Mouse (Mus musculus): ENCODE data around the gene Gm4869. TPM values are rescaled to one million over a fixed set of nuclear protein-coding genes. Genes with fewer than 3 reads are reported as not detected.

Gm4869 gene
- polyA plus RNA-seq, 1 experiment: not detected

- TF ChIP-seq TAL1 (IDR thresholded peaks at IDR 0.05; ENCODE audit: low read length): no peak
- no peak for TF ChIP-seq GATA1 (IDR thresholded peaks at IDR 0.05; ENCODE audit: low read length)
- Histone ChIP-seq H3K9me3 (ENCODE audit: control insufficient read depth, low read length) (no peaks in the 10 kb centered on the region; the same call in 1 of the 2 replicates), H3K27me3 (ENCODE audit: control insufficient read depth) (no peaks in the 10 kb centered on the region), H3K4me1 (ENCODE audit: control insufficient read depth) (peaks cover 48% of the 10 kb centered on the region), H3K4me3 (replicated peaks) (no peak overlapping the region), H3K36me3 (ENCODE audit: control insufficient read depth) (no peaks in the 10 kb centered on the region)
These were observed 64.9 kb downstream of the Gm4869 start for GRCm38 (mm10) chr5:140510012-140511000.

DNA sequence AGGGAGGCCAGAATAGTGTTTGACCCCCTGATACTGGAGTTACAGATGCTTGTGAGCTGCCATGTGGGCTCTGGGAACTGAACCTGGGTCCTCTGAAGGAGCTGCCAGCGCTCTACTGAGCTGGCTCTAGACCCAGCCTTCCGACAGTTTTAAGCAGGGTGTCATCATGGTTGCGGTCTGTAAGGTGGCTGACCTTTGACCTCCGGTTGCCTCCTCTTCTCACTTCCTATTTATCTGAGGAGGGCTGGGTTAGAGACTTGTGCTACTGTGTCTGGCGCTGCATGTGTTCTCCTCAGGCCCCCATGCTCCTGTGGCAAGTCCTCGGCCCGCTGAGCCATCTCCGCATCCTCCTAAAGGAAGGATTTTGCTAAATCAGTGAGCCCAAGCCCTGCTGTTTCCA, 68.5 kb downstream of the Gm4869 start:
- H3K4me1 ChIP-seq (ENCODE audit: control insufficient read depth): peaks cover 17% of the 10 kb centered on the region
- TF ChIP-seq TAL1 (IDR thresholded peaks at IDR 0.05; ENCODE audit: low read length): no peak
- TF ChIP-seq GATA1 (IDR thresholded peaks at IDR 0.05; ENCODE audit: low read length): no peak

DNA sequence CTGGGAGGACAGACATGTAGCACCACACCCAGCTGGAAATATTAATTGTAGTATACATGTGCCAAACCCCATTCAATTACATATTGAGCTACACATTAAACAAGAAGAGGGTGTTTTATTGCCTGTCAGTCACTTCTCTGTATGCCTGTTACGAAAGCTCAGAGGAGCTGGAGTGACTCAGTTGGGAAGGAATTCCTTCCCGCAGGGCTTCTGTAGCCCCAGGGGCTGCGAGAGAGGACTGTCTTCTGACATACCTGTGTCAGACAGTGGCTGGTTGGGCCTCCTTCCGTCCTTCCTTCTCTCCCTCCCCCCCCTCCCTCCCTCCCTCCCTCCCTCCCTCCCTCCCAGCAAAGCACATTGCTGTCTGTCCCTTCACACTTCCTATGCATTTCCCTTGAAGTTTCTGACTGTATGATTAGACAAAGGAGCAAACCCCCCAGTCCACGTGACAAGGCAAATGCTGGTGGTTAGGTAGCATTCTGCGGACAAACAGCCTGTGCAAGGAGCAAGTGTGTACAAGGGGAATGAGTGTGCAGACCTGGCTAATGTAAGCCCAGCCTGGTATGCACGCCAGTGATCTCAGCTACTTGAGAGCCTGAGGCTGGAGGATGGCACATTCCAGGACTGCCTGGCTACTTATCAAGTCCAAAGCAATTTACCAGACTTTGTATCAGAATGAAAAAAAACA, 69.5 kb downstream of the Gm4869 start:
- TF ChIP-seq GATA1 (IDR thresholded peaks at IDR 0.05; ENCODE audit: low read length): no peak
- no peak for TF ChIP-seq TAL1 (IDR thresholded peaks at IDR 0.05; ENCODE audit: low read length)
- no peak overlapping the region for H3K4me3 ChIP-seq (replicated peaks)
- H3K4me1 ChIP-seq (ENCODE audit: control insufficient read depth): peaks cover 12% of the 10 kb centered on the region
- no peaks in the 10 kb centered on the region for H3K36me3 ChIP-seq (ENCODE audit: control insufficient read depth)
- no peaks in the 10 kb centered on the region for H3K9me3 ChIP-seq (ENCODE audit: control insufficient read depth, low read length)
- no peaks in the 10 kb centered on the region for H3K27me3 ChIP-seq (ENCODE audit: control insufficient read depth)

More for the DNA sequence above, 68.5 kb downstream of the Gm4869 start:
- Histone ChIP-seq H3K9me3 (ENCODE audit: control insufficient read depth, low read length) (no peaks in the 10 kb centered on the region), H3K27me3 (ENCODE audit: control insufficient read depth) (no peaks in the 10 kb centered on the region), H3K4me3 (replicated peaks) (no peak overlapping the region), H3K36me3 (ENCODE audit: control insufficient read depth) (no peaks in the 10 kb centered on the region)

DNA sequence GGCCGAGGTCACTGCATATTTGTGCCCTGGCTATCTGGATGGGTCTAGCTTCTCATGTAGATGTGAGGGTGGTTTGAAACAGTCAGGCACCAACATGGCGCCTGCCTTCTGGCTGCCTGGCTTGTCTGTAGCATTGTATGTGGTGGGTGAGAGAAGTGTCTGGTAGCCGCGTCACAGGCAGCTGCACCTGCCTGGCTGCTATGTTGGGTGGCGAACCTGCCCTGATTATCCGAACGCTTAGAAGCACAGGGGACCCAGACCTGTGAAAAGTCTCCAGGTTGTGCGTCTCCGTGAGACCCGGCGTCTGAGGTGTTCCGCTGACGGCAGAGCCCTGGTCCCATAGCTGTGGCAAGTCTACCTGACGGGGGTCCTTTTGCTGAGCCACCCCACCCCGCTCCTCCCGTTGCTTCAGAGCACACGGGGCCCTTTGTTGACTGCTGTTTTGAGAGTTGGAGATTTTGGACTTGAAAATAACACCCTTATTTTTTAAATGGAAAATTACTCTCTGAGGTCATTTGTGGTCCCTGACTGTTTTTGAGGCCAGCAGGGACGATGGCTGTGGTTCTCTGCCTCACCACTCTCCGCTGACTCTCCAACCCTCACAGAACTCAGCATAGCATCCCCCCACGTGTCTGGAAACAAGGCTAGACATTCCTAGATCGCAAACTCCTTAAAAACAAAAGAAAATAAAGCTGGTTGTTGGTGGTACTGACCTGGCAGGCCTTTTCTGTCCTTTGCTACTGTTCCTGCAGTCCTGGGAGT, 71.9 kb downstream of the Gm4869 start:
- Histone ChIP-seq H3K4me1 (ENCODE audit: control insufficient read depth) (peaks cover 12% of the 10 kb centered on the region), H3K9me3 (ENCODE audit: control insufficient read depth, low read length) (no peaks in the 10 kb centered on the region), H3K27me3 (ENCODE audit: control insufficient read depth) (no peaks in the 10 kb centered on the region), H3K4me3 (replicated peaks) (no peak overlapping the region), H3K36me3 (ENCODE audit: control insufficient read depth) (no peaks in the 10 kb centered on the region)
- TF ChIP-seq TAL1 (IDR thresholded peaks at IDR 0.05; ENCODE audit: low read length) (no peak), GATA1 (IDR thresholded peaks at IDR 0.05; ENCODE audit: low read length) (no peak)

DNA sequence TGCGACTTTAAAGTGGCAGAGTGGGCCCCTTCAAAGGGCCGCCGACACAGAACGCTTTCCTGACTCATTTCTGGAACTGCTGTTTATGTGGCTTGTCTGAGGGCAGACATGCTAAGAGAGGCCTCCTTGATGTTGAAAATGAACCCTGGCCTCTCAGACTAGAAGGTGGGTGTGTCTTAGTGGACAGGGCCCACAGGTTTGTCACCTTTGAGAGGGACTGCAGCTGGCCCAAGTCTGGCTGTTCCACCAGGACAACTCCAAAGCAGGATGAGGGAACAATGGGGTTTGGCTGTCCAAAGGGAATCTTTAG, 72.4 kb downstream of the Gm4869 start:
- Histone ChIP-seq H3K4me3 (replicated peaks) (no peak overlapping the region), H3K4me1 (ENCODE audit: control insufficient read depth) (peaks cover 12% of the 10 kb centered on the region), H3K9me3 (ENCODE audit: control insufficient read depth, low read length) (no peaks in the 10 kb centered on the region), H3K36me3 (ENCODE audit: control insufficient read depth) (no peaks in the 10 kb centered on the region), H3K27me3 (ENCODE audit: control insufficient read depth) (no peaks in the 10 kb centered on the region)
- TF ChIP-seq GATA1 (IDR thresholded peaks at IDR 0.05; ENCODE audit: low read length) (no peak), TAL1 (IDR thresholded peaks at IDR 0.05; ENCODE audit: low read length) (no peak)

DNA sequence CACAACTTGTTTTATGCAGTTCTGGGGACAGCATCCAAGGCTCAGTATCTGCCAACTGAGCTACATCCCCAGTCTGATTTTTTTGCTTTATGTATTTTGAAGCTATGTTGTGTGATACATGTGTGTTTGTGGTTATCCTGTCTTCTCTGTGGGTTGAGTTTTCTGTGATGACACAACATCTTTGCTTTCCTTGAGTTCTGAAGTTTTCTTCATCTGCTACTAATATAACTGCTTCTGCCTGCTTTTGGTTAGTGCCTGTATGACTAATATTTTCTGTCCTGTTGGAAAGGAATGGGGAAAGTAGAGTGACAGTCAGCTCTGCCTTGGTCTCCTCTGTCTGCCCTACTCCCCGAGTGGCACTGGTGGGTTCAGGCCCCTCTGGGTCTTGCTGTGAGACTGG, 75.8 kb downstream of the Gm4869 start:
- Histone ChIP-seq H3K4me1 (ENCODE audit: control insufficient read depth) (peaks cover 2% of the 10 kb centered on the region; the same call in 1 of the 2 replicates), H3K36me3 (ENCODE audit: control insufficient read depth) (peaks cover 11% of the 10 kb centered on the region), H3K9me3 (ENCODE audit: control insufficient read depth, low read length) (no peaks in the 10 kb centered on the region), H3K27me3 (ENCODE audit: control insufficient read depth) (no peaks in the 10 kb centered on the region), H3K4me3 (replicated peaks) (no peak overlapping the region)
- no peak for TF ChIP-seq GATA1 (IDR thresholded peaks at IDR 0.05; ENCODE audit: low read length)
- TF ChIP-seq TAL1 (IDR thresholded peaks at IDR 0.05; ENCODE audit: low read length): no peak

DNA sequence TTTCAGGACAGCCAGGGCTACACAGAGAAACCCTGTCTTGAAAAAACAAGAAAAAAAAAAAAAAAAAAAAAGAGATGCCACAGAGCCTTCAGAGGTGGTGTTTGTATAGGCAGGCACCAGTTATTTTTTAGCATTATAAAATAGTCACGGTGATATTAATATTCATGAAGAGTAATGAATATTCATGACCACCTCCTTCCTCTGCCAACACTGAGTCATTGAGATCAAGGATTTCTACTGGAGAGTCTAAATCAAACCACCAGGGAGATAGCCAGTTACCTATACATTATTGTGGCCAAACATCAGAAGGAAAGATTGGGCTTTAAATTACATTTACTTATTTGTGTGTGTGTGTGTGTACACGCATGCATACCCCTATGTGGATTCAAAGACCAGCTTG, 81.3 kb downstream of the Gm4869 start:
- H3K9me3 ChIP-seq (ENCODE audit: control insufficient read depth, low read length): no peaks in the 10 kb centered on the region
- H3K27me3 ChIP-seq (ENCODE audit: control insufficient read depth): no peaks in the 10 kb centered on the region
- peaks cover 11% of the 10 kb centered on the region for H3K36me3 ChIP-seq (ENCODE audit: control insufficient read depth)
- H3K4me3 ChIP-seq (replicated peaks): no peak overlapping the region
- no peaks in the 10 kb centered on the region for H3K4me1 ChIP-seq (ENCODE audit: control insufficient read depth)
- TF ChIP-seq TAL1 (IDR thresholded peaks at IDR 0.05; ENCODE audit: low read length) (no peak), GATA1 (IDR thresholded peaks at IDR 0.05; ENCODE audit: low read length) (no peak)

DNA sequence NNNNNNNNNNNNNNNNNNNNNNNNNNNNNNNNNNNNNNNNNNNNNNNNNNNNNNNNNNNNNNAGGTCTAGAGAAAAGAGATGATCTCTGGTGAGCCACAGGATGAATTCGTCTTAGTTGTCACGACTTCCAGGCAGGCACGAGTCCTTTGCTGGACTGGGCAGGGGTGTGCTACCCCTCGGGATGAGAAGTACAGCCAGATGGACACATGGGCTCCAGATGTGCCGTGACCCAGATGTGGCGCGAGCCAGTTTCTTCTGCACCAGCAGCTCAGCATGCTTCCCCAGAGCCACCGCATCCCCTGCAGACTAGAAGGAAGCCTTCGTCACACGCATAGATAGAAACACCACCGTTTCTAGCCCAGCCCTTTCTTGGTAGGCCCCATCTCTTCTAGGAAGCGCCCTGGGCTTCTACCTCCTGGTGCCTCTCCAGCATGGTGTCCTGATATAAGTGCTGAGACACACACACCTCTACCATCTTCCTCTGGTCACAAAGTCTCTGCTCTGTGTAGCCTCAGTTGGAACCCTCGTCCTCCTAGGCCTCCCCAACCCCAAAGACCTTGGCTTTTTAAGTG, 92.8 kb downstream of the Gm4869 start:
- H3K4me3 ChIP-seq (replicated peaks): no peak overlapping the region
- peaks cover 2% of the 10 kb centered on the region; the same call in 1 of the 2 replicates for H3K27me3 ChIP-seq (ENCODE audit: control insufficient read depth)
- H3K36me3 ChIP-seq (ENCODE audit: control insufficient read depth): no peaks in the 10 kb centered on the region
- TF ChIP-seq TAL1 (IDR thresholded peaks at IDR 0.05; ENCODE audit: low read length): no peak
- TF ChIP-seq GATA1 (IDR thresholded peaks at IDR 0.05; ENCODE audit: low read length): no peak
- H3K9me3 ChIP-seq (ENCODE audit: control insufficient read depth, low read length): no peaks in the 10 kb centered on the region
- H3K4me1 ChIP-seq (ENCODE audit: control insufficient read depth): peaks cover 25% of the 10 kb centered on the region
